Mouse (Mus musculus): ENCODE measurements at regions not wholly inside any gene's neighbourhood (a gene's known extent, or its start where the extent isn't known, plus 50 kb on each side); places are given as distances from the start of the nearest gene placed in this dataset.
A peak's percentile ranks its signal among the peaks of the same experiment; 100 is the strongest.

DNA sequence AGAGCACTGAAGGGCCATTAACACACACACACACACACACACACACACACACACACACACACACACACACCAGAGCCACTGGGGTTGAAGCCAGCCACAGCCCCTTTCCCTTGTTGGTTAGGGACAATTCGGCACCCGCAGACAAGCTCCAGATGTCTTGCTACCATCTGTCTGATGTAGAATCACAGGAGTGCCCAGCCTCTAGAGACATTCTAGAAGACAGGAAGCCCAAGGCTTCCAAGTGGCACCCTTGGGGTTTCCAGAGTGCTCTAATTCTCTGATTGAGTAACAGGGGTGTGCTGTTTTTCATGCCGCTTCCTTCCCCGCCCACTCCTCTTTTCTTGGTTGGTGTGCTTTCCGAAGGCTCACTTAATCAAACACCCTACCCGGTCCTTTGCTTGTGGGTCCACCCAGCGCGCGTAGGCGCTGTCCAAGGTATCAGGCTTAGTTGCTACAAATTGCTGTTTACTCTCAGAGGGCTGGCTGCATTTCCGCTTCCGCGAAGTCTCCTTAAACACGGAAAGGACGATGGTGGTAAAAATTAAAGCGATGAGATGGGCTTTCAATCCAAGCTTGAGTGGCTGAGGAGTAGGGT is 59.5 kb upstream of the Zbtb18 start:
- no peak overlapping the region for H3K9ac ChIP-seq (replicated peaks; ENCODE audit: low read length)
- H3K4me3 ChIP-seq (ENCODE audit: low read depth, low read length) = no peak overlapping the region
- H3K27ac ChIP-seq (replicated peaks; ENCODE audit: low read depth, low read length) = no peak overlapping the region
- no peaks in the 10 kb centered on the region for H3K9me3 ChIP-seq (replicated peaks; ENCODE audit: control insufficient read depth, low read length)
- H3K4me2 ChIP-seq (ENCODE audit: low read depth, low read length) = no peak overlapping the region
- 13% methylated on average over 16 of the region's 16 CpGs for WGBS
- no peaks in the 10 kb centered on the region for H3K4me1 ChIP-seq (ENCODE audit: control insufficient read depth, insufficient read depth, low read length)
- H3K36me3 ChIP-seq (replicated peaks; ENCODE audit: control insufficient read depth, insufficient read depth, low read depth, low read length) = no peaks in the 10 kb centered on the region
- ATAC-seq (replicated peaks; ENCODE audit: insufficient number of reproducible peaks, low FRiP score, low TSS enrichment, low read depth) (0 out of 2 replicates have a peak, but pooled peaks have one; percentile 23), DNase-seq (ENCODE audit: low spot score) (peak; percentile 82)
- H3K27me3 ChIP-seq (ENCODE audit: control insufficient read depth, insufficient read depth, low read length) = no peaks in the 10 kb centered on the region

DNA sequence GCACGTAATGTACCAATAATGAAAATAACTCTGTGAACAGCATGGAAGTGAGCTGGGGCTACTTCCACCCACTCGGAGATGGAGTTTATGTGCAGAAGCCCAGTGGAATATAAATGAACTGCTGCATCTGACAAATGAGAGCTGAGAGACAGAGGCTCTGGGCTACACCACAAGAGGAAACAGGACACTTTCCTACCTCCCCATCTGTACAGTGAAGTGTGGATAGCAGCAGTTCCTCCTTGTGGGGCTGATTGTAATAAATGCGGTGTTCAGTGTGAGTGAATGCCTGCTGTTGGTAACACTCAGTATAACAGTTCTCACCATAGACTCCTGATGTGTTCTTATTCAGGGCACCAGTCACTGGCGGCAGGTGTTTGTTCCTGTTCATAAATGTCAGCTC is 60.0 kb upstream of the Zbtb18 start:
- ATAC-seq (replicated peaks; ENCODE audit: insufficient number of reproducible peaks, low FRiP score, low TSS enrichment, low read depth) (no peak), DNase-seq (ENCODE audit: low spot score) (no peak)
- H3K27ac ChIP-seq (replicated peaks; ENCODE audit: low read depth, low read length) = no peak overlapping the region
- no peak overlapping the region for H3K4me3 ChIP-seq (ENCODE audit: low read depth, low read length)
- H3K9me3 ChIP-seq (replicated peaks; ENCODE audit: control insufficient read depth, low read length) = no peaks in the 10 kb centered on the region
- no peak overlapping the region for H3K4me2 ChIP-seq (ENCODE audit: low read depth, low read length)
- H3K9ac ChIP-seq (replicated peaks; ENCODE audit: low read length) = no peak overlapping the region
- WGBS = 85% methylated on average over 4 of the region's 4 CpGs
- H3K27me3 ChIP-seq (ENCODE audit: control insufficient read depth, insufficient read depth, low read length) = no peaks in the 10 kb centered on the region
- no peaks in the 10 kb centered on the region for H3K36me3 ChIP-seq (replicated peaks; ENCODE audit: control insufficient read depth, insufficient read depth, low read depth, low read length)
- H3K4me1 ChIP-seq (ENCODE audit: control insufficient read depth, insufficient read depth, low read length) = no peaks in the 10 kb centered on the region

DNA sequence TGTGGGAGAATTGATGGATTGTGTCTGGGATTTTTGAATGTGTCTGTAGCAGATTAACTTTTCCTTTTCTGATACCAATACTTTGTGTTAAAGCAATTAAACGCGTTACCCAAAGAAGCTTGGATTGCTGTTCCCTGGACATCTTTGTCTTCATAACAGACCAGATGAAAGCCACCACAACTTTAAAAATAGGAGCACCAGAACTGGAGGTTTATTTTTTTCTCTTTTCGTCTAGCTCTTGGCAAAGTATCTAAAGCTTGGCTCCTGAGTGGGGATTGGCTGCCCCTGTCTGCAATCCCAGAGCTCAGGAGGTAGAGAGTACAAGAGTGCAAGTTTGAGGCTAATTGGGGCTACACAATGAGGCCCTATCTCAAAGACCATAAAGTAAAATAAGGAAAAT is 64.0 kb upstream of the Zbtb18 start:
- Histone ChIP-seq H3K9ac (replicated peaks; ENCODE audit: low read length) (no peak overlapping the region), H3K4me1 (ENCODE audit: control insufficient read depth, insufficient read depth, low read length) (no peaks in the 10 kb centered on the region), H3K9me3 (replicated peaks; ENCODE audit: control insufficient read depth, low read length) (no peaks in the 10 kb centered on the region), H3K4me2 (ENCODE audit: low read depth, low read length) (no peak overlapping the region), H3K27me3 (ENCODE audit: control insufficient read depth, insufficient read depth, low read length) (no peaks in the 10 kb centered on the region), H3K36me3 (replicated peaks; ENCODE audit: control insufficient read depth, insufficient read depth, low read depth, low read length) (no peaks in the 10 kb centered on the region), H3K27ac (replicated peaks; ENCODE audit: low read depth, low read length) (no peak overlapping the region), H3K4me3 (ENCODE audit: low read depth, low read length) (no peak overlapping the region)
- no peak for ATAC-seq (replicated peaks; ENCODE audit: insufficient number of reproducible peaks, low FRiP score, low TSS enrichment, low read depth)
- DNase-seq (ENCODE audit: low spot score) = no peak
- WGBS = 87% methylated on average over 3 of the region's 3 CpGs

DNA sequence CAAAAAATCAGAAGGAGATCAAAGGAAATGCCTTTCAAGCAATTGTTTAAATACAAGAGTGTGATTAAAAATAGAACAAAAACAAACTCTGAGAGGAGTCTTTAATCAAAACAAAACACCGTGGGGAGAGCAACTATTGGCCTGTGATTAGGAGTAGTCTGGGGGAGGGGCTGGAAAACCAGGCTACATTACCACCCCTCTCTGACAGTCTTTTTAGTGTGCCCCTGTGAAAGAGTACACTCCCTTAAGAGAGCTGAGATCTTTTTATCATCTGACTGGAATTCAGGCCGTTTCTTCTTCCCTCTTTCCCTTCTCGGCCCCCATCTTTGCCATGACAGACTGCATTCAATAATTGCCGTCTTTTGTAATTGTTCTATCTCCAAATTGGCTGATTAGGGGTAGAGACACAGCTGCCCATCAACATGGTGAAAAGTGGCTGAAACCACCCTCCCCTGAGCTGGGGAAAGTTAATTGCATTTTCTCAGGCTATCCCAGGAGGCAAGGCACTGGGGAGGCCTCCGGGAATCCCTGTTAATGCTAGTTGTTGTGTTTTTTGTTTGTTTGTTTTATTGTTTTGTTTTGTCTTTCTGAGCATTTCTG is 68.8 kb upstream of the Zbtb18 start:
- Histone ChIP-seq H3K4me2 (ENCODE audit: low read depth, low read length) (no peak overlapping the region), H3K4me1 (ENCODE audit: control insufficient read depth, insufficient read depth, low read length) (no peaks in the 10 kb centered on the region), H3K36me3 (replicated peaks; ENCODE audit: control insufficient read depth, insufficient read depth, low read depth, low read length) (no peaks in the 10 kb centered on the region), H3K27ac (replicated peaks; ENCODE audit: low read depth, low read length) (no peak overlapping the region), H3K9me3 (replicated peaks; ENCODE audit: control insufficient read depth, low read length) (no peaks in the 10 kb centered on the region), H3K9ac (replicated peaks; ENCODE audit: low read length) (no peak overlapping the region), H3K4me3 (ENCODE audit: low read depth, low read length) (no peak overlapping the region), H3K27me3 (ENCODE audit: control insufficient read depth, insufficient read depth, low read length) (no peaks in the 10 kb centered on the region)
- DNase-seq (ENCODE audit: low spot score) (no peak), ATAC-seq (replicated peaks; ENCODE audit: insufficient number of reproducible peaks, low FRiP score, low TSS enrichment, low read depth) (0 out of 2 replicates have a peak, but pooled peaks have one; percentile 62)
- 9% methylated on average over 5 of the region's 5 CpGs for WGBS

DNA sequence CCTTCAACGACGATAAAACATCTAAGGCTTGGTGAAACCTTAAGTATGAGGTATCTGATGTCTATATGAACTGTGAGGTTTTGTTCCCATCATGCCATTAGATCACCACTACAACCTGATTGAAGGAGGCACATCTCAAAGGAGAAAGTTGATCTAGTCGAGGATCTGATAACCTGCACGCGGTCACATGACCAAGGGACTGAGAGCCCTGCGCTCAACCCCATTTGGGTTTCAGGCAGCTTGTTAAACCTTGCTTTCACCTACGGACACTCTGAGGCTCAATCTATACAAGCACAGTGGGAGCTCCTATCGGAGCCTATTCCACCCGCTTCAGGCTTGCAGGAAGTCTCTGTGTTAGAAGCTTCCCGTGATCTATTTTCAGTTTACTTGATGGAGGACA is 70.1 kb upstream of the Zbtb18 start:
- Histone ChIP-seq H3K4me1 (ENCODE audit: control insufficient read depth, insufficient read depth, low read length) (no peaks in the 10 kb centered on the region), H3K27ac (replicated peaks; ENCODE audit: low read depth, low read length) (no peak overlapping the region), H3K27me3 (ENCODE audit: control insufficient read depth, insufficient read depth, low read length) (no peaks in the 10 kb centered on the region), H3K9me3 (replicated peaks; ENCODE audit: control insufficient read depth, low read length) (no peaks in the 10 kb centered on the region), H3K9ac (replicated peaks; ENCODE audit: low read length) (no peak overlapping the region), H3K4me2 (ENCODE audit: low read depth, low read length) (no peak overlapping the region), H3K36me3 (replicated peaks; ENCODE audit: control insufficient read depth, insufficient read depth, low read depth, low read length) (no peaks in the 10 kb centered on the region), H3K4me3 (ENCODE audit: low read depth, low read length) (no peak overlapping the region)
- DNase-seq (ENCODE audit: low spot score) = no peak
- no peak for ATAC-seq (replicated peaks; ENCODE audit: insufficient number of reproducible peaks, low FRiP score, low TSS enrichment, low read depth)
- 64% methylated on average over 10 of the region's 10 CpGs for WGBS

DNA sequence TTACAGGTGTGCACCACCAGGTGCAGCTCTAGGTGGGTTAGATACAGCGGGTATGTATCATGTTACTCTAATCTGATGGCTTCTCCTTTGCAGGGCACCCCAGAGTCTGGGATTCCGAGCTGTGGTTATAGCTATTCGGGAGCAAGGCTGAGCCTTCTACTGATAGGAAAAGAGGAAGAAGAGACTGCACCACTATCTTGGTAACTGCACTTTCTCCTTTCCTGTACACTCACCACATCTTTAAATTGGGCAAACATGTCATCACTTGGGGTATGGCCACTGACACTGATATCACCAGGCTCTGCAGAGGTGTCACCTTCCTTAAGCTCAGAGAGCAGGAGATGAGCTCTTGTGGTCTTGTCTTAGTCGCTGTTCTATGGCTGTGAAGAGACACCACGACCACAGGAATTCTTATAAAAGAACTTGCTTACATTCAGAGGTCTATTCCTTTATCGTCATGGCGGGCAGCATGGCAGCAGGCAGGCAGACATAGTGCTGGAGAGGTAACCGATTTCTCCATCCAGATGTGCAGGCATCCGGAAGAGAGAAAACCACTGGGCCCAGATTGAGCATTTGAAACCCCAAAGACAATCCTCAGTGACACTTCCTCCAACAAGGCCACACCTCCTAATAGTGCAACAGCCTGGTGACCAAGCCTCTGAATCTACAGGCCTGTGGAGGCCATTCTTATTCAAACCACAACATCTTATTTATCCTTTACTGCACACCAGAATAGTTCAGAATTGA is 74.1 kb upstream of the Zbtb18 start:
- Histone ChIP-seq H3K27me3 (ENCODE audit: control insufficient read depth, insufficient read depth, low read length) (no peaks in the 10 kb centered on the region), H3K9ac (replicated peaks; ENCODE audit: low read length) (no peak overlapping the region), H3K4me3 (ENCODE audit: low read depth, low read length) (no peak overlapping the region), H3K4me1 (ENCODE audit: control insufficient read depth, insufficient read depth, low read length) (no peaks in the 10 kb centered on the region), H3K36me3 (replicated peaks; ENCODE audit: control insufficient read depth, insufficient read depth, low read depth, low read length) (no peaks in the 10 kb centered on the region), H3K9me3 (replicated peaks; ENCODE audit: control insufficient read depth, low read length) (no peaks in the 10 kb centered on the region), H3K27ac (replicated peaks; ENCODE audit: low read depth, low read length) (no peak overlapping the region), H3K4me2 (ENCODE audit: low read depth, low read length) (no peak overlapping the region)
- DNase-seq (ENCODE audit: low spot score) = no peak
- ATAC-seq (replicated peaks; ENCODE audit: insufficient number of reproducible peaks, low FRiP score, low TSS enrichment, low read depth) = no peak
- WGBS = 75% methylated on average over 9 of the region's 9 CpGs

DNA sequence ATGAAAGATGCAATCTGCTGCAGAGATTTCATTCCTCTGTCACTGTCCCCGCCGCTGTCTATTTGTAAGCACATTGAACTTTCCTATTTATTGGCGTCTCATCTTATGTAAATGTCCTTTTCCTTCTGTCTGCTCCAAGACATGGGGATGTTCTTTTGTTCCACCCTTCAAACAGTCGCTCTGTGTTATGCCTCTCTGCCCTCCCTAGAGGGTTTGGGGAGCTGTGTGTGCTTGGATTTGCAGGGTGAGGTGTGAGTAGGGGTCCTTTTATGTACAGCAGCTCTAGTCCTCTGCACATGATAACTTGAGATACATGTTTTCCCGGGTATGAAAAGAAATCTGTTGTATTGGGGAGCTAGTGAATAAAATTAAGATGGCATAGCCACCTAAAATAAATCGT is 75.2 kb upstream of the Zbtb18 start:
- no peaks in the 10 kb centered on the region for H3K27me3 ChIP-seq (ENCODE audit: control insufficient read depth, insufficient read depth, low read length)
- ATAC-seq (replicated peaks; ENCODE audit: insufficient number of reproducible peaks, low FRiP score, low TSS enrichment, low read depth) (no peak), DNase-seq (ENCODE audit: low spot score) (no peak)
- WGBS = 72% methylated on average over 6 of the region's 6 CpGs
- H3K36me3 ChIP-seq (replicated peaks; ENCODE audit: control insufficient read depth, insufficient read depth, low read depth, low read length) = no peaks in the 10 kb centered on the region
- no peaks in the 10 kb centered on the region for H3K9me3 ChIP-seq (replicated peaks; ENCODE audit: control insufficient read depth, low read length)
- no peak overlapping the region for H3K9ac ChIP-seq (replicated peaks; ENCODE audit: low read length)
- H3K27ac ChIP-seq (replicated peaks; ENCODE audit: low read depth, low read length) = no peak overlapping the region
- no peak overlapping the region for H3K4me2 ChIP-seq (ENCODE audit: low read depth, low read length)
- H3K4me1 ChIP-seq (ENCODE audit: control insufficient read depth, insufficient read depth, low read length) = no peaks in the 10 kb centered on the region
- H3K4me3 ChIP-seq (ENCODE audit: low read depth, low read length) = no peak overlapping the region

DNA sequence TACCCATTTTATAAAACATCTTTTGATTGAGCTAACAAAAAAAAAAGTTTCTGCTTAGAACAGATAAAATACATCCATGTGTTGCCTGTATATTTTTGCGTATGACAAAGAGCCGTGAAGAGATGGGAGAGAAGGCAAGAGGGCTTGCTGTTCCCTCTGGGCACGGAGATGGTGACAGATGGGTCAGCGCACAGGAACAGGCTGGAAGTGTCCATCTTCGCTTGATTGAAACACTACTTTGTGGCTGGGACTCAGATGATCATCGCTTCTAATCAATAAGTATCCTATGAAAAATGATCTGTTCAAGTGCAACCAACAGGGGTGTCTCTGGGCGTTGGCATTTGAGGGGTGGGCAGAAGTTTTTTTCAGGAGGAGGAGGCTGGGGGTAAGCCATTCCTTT is 75.7 kb upstream of the Zbtb18 start:
- DNase-seq (ENCODE audit: low spot score) (no peak), ATAC-seq (replicated peaks; ENCODE audit: insufficient number of reproducible peaks, low FRiP score, low TSS enrichment, low read depth) (no peak)
- no peak overlapping the region for H3K9ac ChIP-seq (replicated peaks; ENCODE audit: low read length)
- H3K4me2 ChIP-seq (ENCODE audit: low read depth, low read length) = no peak overlapping the region
- no peak overlapping the region for H3K4me3 ChIP-seq (ENCODE audit: low read depth, low read length)
- 65% methylated on average over 7 of the region's 7 CpGs for WGBS
- no peaks in the 10 kb centered on the region for H3K9me3 ChIP-seq (replicated peaks; ENCODE audit: control insufficient read depth, low read length)
- no peak overlapping the region for H3K27ac ChIP-seq (replicated peaks; ENCODE audit: low read depth, low read length)
- H3K4me1 ChIP-seq (ENCODE audit: control insufficient read depth, insufficient read depth, low read length) = no peaks in the 10 kb centered on the region
- H3K36me3 ChIP-seq (replicated peaks; ENCODE audit: control insufficient read depth, insufficient read depth, low read depth, low read length) = no peaks in the 10 kb centered on the region
- no peaks in the 10 kb centered on the region for H3K27me3 ChIP-seq (ENCODE audit: control insufficient read depth, insufficient read depth, low read length)
